Mouse (Mus musculus) intestine, embryonic 14.5 days (tissue): ENCODE data around the gene Gramd1b. TPM values are rescaled to one million over a fixed set of nuclear protein-coding genes. Genes with fewer than 3 reads are reported as not detected.

ENCODE experiments used
- polyA plus RNA-seq: library from polyadenylated mRNA; unstranded; fragments of >200 nt; fragmentation: Nextera tagmentation; extraction: Ambion mirVana; gene quantifications from 2 replicates; pipeline ENCODE4 v1.2.1, GENCODE M21; 2014

The Gramd1b gene
- polyA plus RNA-seq, 1 experiment from 2014 or later = 3.5 TPM

Other genes with a start within 250 kb of the Gramd1b start
- gene Gm21915, start 139.2 kb upstream of the Gramd1b start, polyA plus RNA-seq = not detected in 2 replicates
- 43.5 and 43.9 TPM in 2 replicates for gene Clmp, start 154.6 kb upstream of the Gramd1b start, polyA plus RNA-seq